Comparison of ENCODE assay signal across 17 mouse cellular contexts in genomic region chr19:53442756-53443654, GRCm38 (mm10). TPM values are rescaled to one million over a fixed set of nuclear protein-coding genes. Genes with fewer than 3 reads are reported as not detected.
DNase-seq lines count a peak whose midpoint lies in the region.
"Had no signal": no experiment of that assay in that cellular context is flagged by ENCODE, and none has a peak within 500 bp of the region (broad histone marks: within the 10 kb centered on the region; RNA-seq: fewer than 3 reads in every experiment).

No protein-coding gene starts in this region.

- peaks cover 15% of the 10 kb centered on the region; the same call in 1 of the 2 replicates for H3K27me3 ChIP-seq in limb, embryonic 10.5 days (ENCODE audit: low read depth, poor library complexity, severe bottlenecking)
- H3K27me3 ChIP-seq: hindbrain, embryonic 15.5 days had no signal

- no peaks in the 10 kb centered on the region for H3K9me3 ChIP-seq in limb, embryonic 10.5 days (replicated peaks)
- H3K9me3 ChIP-seq: hindbrain, embryonic 15.5 days; limb, embryonic 13.5 days had no signal

- no peak overlapping the region for H3K4me3 ChIP-seq in limb, embryonic 10.5 days
- H3K4me3 ChIP-seq: hindbrain, embryonic 15.5 days; limb, embryonic 13.5 days; myocyte had no signal

- peak; percentile 40 to 45 for DNase-seq in spleen, adult 18-20 months
- no peak for DNase-seq in spleen, adult 12 weeks (ENCODE audit: low spot score)
- peak; percentile 25 for DNase-seq in ES-CJ7 (ENCODE audit: low read depth, low spot score)
- peak; percentile 91 for DNase-seq in naive thymus-derived CD4-positive, alpha-beta T cell, adult 2 months (ENCODE audit: low read depth)
- DNase-seq in thymus, postnatal 25 days, result peak; percentile 84
- DNase-seq in adrenal gland, postnatal 14 days, result no peak
- no peak for DNase-seq in limb, embryonic 10.5 days (ENCODE audit: low spot score)
- DNase-seq in cerebellum, adult 11 months, result no peak
- DNase-seq: adrenal gland, adult 8-10 months; cerebellum, adult 9-11 months; embryo, embryonic 11 days; gastrocnemius, postnatal 10 days; heart, postnatal 10 days; kidney, adult 8-10 months had no signal

- no peaks in the 10 kb centered on the region for H3K36me3 ChIP-seq in limb, embryonic 10.5 days
- H3K36me3 ChIP-seq: hindbrain, embryonic 15.5 days; limb, embryonic 13.5 days had no signal

- peaks cover 31% of the 10 kb centered on the region for H3K4me1 ChIP-seq in limb, embryonic 10.5 days

- WGBS in limb, embryonic 10.5 days, result 83% methylated on average over 22 of the region's 22 CpGs

- no peak overlapping the region for H3K27ac ChIP-seq in limb, embryonic 10.5 days
- H3K27ac ChIP-seq: hindbrain, embryonic 15.5 days; limb, embryonic 13.5 days had no signal

RNA-seq across cellular contexts. Expression of gene Smndc1, which starts 52.6 kb away (rescaled TPM):
- 43.0 and 44.7 TPM in 2 replicates for total RNA-seq in adrenal gland, postnatal 14 days (2021)
- polyA plus RNA-seq in limb, embryonic 10.5 days (2016; fragmentation: Nextera tagmentation; extraction: Ambion mirVana), result 41.2 and 43.8 TPM in 2 replicates

Comparison
In these comparisons a context has a peak if more than half of its experiments do, and no peak if none do; other contexts are left out.
1. DNase-seq: peak in spleen, adult 18-20 months (2 of 2), ES-CJ7 (single experiment), naive thymus-derived CD4-positive, alpha-beta T cell, adult 2 months (single experiment) and thymus, postnatal 25 days (single experiment); none in spleen, adult 12 weeks (single experiment), adrenal gland, postnatal 14 days (single experiment), limb, embryonic 10.5 days (single experiment) and cerebellum, adult 11 months (single experiment).